Mouse (Mus musculus): ENCODE results near the gene Alx3.

DNA sequence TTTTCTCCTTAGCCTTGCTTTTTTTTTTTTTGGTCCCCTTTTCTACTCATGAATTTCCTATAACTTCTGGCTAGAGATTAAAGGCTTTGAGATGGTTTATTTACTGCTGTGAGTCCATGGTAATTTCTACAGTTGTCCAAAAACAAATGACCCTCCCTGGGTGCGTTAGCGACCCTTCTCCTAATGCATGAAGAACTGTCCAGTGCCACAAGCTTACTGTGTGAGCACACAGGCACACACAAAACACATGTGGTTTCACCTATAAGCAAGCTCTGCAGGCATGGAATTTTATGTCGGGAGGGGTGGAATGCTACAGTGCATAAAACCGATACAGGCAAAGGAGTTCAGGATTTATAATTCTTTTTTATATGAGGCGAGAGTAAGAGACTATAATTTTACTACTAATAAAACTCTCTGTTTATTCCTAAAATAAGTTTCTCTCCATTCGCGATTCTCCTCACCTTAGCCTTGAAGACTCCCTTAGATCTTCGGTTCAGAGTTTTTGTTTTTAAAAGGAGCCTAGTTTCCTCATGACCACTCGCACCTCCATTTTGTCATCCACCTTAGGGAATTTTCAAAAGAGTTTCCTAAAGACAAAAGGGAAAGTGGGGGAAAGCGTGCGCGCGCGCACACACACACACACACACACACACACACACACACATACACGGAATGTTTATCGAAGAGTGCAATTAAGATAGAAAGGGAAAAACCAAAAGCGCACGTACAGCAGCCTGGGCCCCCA lies 12.5 kb upstream of the Alx3 start:
- TF ChIP-seq CTCF (IDR thresholded peaks at IDR 0.05; ENCODE audit: insufficient read depth, low read depth, low read length) (no peak), POLR2A (IDR thresholded peaks at IDR 0.05; ENCODE audit: insufficient read depth, low read depth, low read length) (no peak)

Data from olfactory bulb, adult 2 months (tissue).